27 mouse cellular contexts compared by ENCODE assay signal in genomic region chr3:116599705-116600104, GRCm38 (mm10). TPM values are rescaled to one million over a fixed set of nuclear protein-coding genes. Genes with fewer than 3 reads are reported as not detected.
"Had no signal": no experiment of that assay in that cellular context is flagged by ENCODE, and none has a peak within 500 bp of the region (broad histone marks: within the 10 kb centered on the region; RNA-seq: fewer than 3 reads in every experiment).

No protein-coding gene starts in this region.

- DNase-seq: forebrain, postnatal 0 days; gastrocnemius, postnatal 14 days; gastrocnemius, postnatal 36 days; heart, adult 11 months; heart, adult 2 months; heart, postnatal 10 days; heart, postnatal 4 days; kidney, adult 18-20 months; kidney, adult 9 months; kidney, postnatal 14 days; kidney, postnatal 36 days; layer of hippocampus, adult 9-11 months; layer of hippocampus, postnatal 36 days; left cerebral cortex, postnatal 4 days; liver, embryonic 13.5 days had no signal

- H3K4me2 ChIP-seq: heart, embryonic 11.5 days; hindbrain, embryonic 12.5 days; hindbrain, embryonic 14.5 days; kidney, embryonic 15.5 days; limb, embryonic 13.5 days; limb, embryonic 15.5 days; liver, embryonic 11.5 days; liver, embryonic 13.5 days had no signal

- H3K9ac ChIP-seq: forebrain, postnatal 0 days; hindbrain, embryonic 12.5 days; hindbrain, embryonic 14.5 days; kidney, embryonic 15.5 days; limb, embryonic 13.5 days; limb, embryonic 15.5 days; liver, embryonic 13.5 days had no signal

- H3K9me3 ChIP-seq: hindbrain, embryonic 10.5 days; hindbrain, embryonic 12.5 days; kidney, embryonic 15.5 days; limb, embryonic 13.5 days; limb, embryonic 15.5 days; liver, embryonic 13.5 days had no signal

- H3K4me3 ChIP-seq: heart, adult 2 months; hindbrain, embryonic 10.5 days; hindbrain, embryonic 12.5 days; kidney, embryonic 15.5 days; limb, embryonic 13.5 days; limb, embryonic 15.5 days; liver, embryonic 13.5 days had no signal

- ATAC-seq: forebrain, postnatal 0 days; hindbrain, postnatal 0 days had no signal

- H3K27me3 ChIP-seq: hindbrain, embryonic 12.5 days; kidney, embryonic 15.5 days; limb, embryonic 13.5 days; limb, embryonic 15.5 days; liver, embryonic 13.5 days had no signal

- H3K36me3 ChIP-seq: limb, embryonic 15.5 days had no signal

- H3K4me1 ChIP-seq: limb, embryonic 15.5 days had no signal

- H3K27ac ChIP-seq: heart, adult 2 months; hindbrain, embryonic 10.5 days; hindbrain, embryonic 12.5 days; hindbrain, embryonic 14.5 days; hindbrain, postnatal 0 days; kidney, embryonic 15.5 days; kidney, postnatal 0 days; limb, embryonic 13.5 days; limb, embryonic 15.5 days; liver, embryonic 13.5 days had no signal

RNA-seq across cellular contexts. Expression of gene Lrrc39, which starts 36.9 kb away (rescaled TPM):
- total RNA-seq: forebrain, postnatal 0 days; layer of hippocampus, adult 18-20 months; layer of hippocampus, postnatal 36 days; left cerebral cortex, adult 18-20 months; left cerebral cortex, postnatal 4 days had no signal
